Mouse (Mus musculus) liver, embryonic 16.5 days (tissue): Measurements from ENCODE around the gene Zfp644. TPM values are rescaled to one million over a fixed set of nuclear protein-coding genes. Genes with fewer than 3 reads are reported as not detected.

Experiments
- ATAC-seq: fragments of 200-750 bp; cut with Nextera tagmentation; 2 replicates; pipeline ENCODE4 v1.8.0; 2017; ENCODE audit warnings: low read depth, mild to moderate bottlenecking, moderate number of reproducible peaks, moderate library complexity
- H3K27ac ChIP-seq: fragments of 300-500 bp; sonication (generic); 2 replicates; pipeline ENCODE4 v1.5.1; 2014; ENCODE audit warnings: mild to moderate bottlenecking, low read length
- H3K27me3 ChIP-seq: fragments of 300-500 bp; sonication (generic); 2 replicates; pipeline ENCODE4 v1.6.1; 2014; ENCODE audit warnings: low read depth, low read length, mixed read lengths; ENCODE audit not compliant: control insufficient read depth, insufficient read depth
- H3K36me3 ChIP-seq: fragments of 300-500 bp; sonication (generic); 2 replicates; pipeline ENCODE4 v1.6.1; 2014; ENCODE audit warnings: mild to moderate bottlenecking; ENCODE audit not compliant: control insufficient read depth, insufficient read depth
- H3K4me1 ChIP-seq: fragments of 300-500 bp; sonication (generic); 2 replicates; pipeline ENCODE4 v1.6.1; 2014; ENCODE audit warnings: low read depth, low read length, mixed read lengths; ENCODE audit not compliant: control insufficient read depth
- H3K4me2 ChIP-seq: fragments of 300-500 bp; sonication (generic); 2 replicates; pipeline ENCODE4 v1.6.1; 2014; ENCODE audit warnings: low read depth, low read length, mixed read lengths
- H3K4me3 ChIP-seq: fragments of 300-500 bp; sonication (generic); 2 replicates; pipeline ENCODE4 v1.5.1; 2014; ENCODE audit warnings: low read depth, mild to moderate bottlenecking, low read length
- H3K9ac ChIP-seq: fragments of 300-500 bp; sonication (generic); 2 replicates; pipeline ENCODE4 v1.6.1; 2014; ENCODE audit warnings: low read depth, low read length
- H3K9me3 ChIP-seq: fragments of 300-500 bp; sonication (generic); replicated peaks from 2 replicates; pipeline ENCODE4 v1.6.1; 2016; ENCODE audit warnings: low read length; ENCODE audit not compliant: control insufficient read depth
- WGBS: fragments of 180-500 bp; shearing (Covaris S2); extraction: QIAGEN DNeasy Blood & Tissue Kit; methylation state at CpG from one replicate; pipeline ENCODE4 v1.1.7; 2014; ENCODE audit not compliant: insufficient replicate concordance; 5-methylcytosine and 5-hydroxymethylcytosine counted together
- polyA plus RNA-seq: library from polyadenylated mRNA; unstranded; fragments of >200 nt; fragmentation: Nextera tagmentation; extraction: Ambion mirVana; gene quantifications from 2 replicates; pipeline ENCODE4 v1.2.1, GENCODE M21; 2015

Zfp644 gene
- polyA plus RNA-seq, result 15.0 and 15.8 TPM in 2 replicates

DNA sequence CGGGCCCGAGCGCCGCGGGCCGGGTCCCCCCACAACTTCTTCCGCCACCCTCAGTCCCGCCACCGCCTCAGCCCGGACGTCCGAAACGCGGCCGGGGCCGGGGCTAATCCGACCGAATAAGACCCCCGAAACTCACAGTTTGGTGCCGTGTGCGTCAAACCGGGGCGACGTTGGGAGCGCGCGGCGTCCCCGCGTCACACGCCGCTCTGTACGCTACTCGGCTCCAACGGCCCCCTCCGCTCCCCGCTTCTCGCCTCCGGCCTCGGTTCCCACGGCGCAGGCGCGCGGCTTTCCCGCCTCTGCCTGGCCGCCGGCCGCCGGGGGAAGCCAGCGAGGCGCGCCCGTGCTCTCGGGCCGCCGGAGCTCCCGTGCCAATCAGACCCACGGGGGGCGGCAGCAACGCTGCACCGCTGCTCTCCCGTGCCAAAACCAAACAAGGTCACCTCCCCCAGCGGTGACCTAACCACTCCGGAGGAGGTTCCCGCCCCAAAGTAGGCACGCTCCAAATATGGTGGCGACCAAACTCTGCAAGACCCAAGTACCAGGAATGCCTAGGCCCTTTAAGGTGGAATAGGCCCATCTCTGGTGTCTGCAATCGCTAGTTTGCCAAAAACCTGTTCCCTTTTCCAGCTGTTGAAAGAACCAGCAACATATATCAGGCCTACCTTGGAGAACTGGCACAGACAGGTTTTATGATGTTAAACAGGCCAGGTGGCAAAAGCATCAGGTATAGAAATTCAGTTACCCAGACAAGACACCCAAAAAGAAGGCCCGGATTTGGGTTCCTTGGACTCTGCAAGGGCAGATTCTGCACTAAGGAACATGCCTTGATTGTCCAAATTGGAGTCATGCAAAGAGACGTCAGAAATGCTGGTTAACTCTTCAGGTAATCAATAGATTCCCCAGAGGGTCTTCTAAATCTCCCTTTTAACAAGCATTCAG is at the start of gene Zfp644:
Zfp644 (minus strand) TSS at position 892 of the 942 bp plus-strand sequence.
- Histone ChIP-seq H3K4me3 (peak within 1 kb of the TSS; percentile 93), H3K4me2 (peak within 1 kb of the TSS; percentile 69), H3K27me3 (no peaks in the 10 kb centered on the region), H3K36me3 (no peaks in the 10 kb centered on the region; the same call in 1 of the 2 replicates), H3K27ac (peak within 1 kb of the TSS; percentile 96), H3K9ac (peak within 1 kb of the TSS; percentile 99), H3K4me1 (peaks cover 17% of the 10 kb centered on the region), H3K9me3 (no peaks in the 10 kb centered on the region)
- ATAC-seq, result peak; percentile 88
- 2% methylated on average over 69 of the region's 71 CpGs for WGBS

- 42% methylated on average over 6 of the region's 6 CpGs for WGBS
- no peaks in the 10 kb centered on the region for H3K4me1 ChIP-seq
- H3K4me2 ChIP-seq, result no peak overlapping the region
- H3K36me3 ChIP-seq, result no peaks in the 10 kb centered on the region
- ATAC-seq, result no peak
- H3K9ac ChIP-seq, result no peak overlapping the region
- no peak overlapping the region for H3K4me3 ChIP-seq
- no peaks in the 10 kb centered on the region for H3K27me3 ChIP-seq
- no peak overlapping the region for H3K27ac ChIP-seq
- H3K9me3 ChIP-seq, result no peaks in the 10 kb centered on the region
Observed at GRCm38 (mm10) chr5:106739716-106740115, 42.6 kb upstream of the Zfp644 start.

DNA sequence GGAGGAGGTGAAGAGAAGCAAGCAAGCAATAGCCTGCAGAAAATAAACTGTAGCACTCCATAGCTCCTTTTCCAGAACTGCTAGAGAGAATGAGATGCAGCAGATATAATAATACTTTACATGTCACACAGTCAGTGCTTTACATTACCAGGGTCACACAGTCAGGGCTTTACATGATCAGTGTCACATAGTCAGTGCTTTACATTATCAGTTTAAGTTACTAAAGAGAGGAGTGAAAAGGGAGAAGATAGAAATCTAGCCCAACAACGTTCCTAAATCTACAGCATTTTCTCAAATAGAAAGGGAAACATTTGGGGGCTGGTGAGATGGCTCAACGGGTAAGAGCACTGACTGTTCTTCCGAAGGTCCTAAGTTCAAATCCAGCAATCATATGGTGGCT is 26.4 kb upstream of the Zfp644 start:
- no peak for ATAC-seq
- WGBS, result 69% methylated on average over 3 of the region's 3 CpGs
- H3K4me3 ChIP-seq, result no peak overlapping the region

DNA sequence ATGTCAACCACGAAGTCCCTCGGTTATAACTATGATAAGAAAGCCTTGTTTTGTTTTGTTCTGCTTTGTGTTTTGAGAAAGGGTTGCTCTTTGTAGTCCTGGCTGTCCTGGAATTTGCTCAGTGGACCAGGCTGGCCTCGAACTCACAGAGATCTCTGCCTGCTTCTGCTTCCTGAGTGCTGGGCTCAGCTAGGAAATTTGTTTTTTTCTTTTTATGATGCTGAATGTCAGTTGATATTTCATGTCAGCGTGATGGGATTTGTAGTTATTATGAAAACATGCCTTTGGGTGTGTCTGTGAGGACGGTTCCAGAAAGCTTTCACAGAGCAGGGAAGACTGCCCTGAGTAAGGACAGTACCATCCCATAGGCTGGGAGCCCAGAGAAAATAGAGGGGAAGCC is 25.7 kb upstream of the Zfp644 start:
- H3K27ac ChIP-seq, result no peak overlapping the region
- ATAC-seq, result no peak
- H3K4me3 ChIP-seq, result no peak overlapping the region
- H3K4me2 ChIP-seq, result no peak overlapping the region
- H3K27me3 ChIP-seq, result no peaks in the 10 kb centered on the region
- H3K9me3 ChIP-seq, result no peaks in the 10 kb centered on the region
- H3K36me3 ChIP-seq, result no peaks in the 10 kb centered on the region
- no peak overlapping the region for H3K9ac ChIP-seq
- WGBS, result 37% methylated on average over 5 of the region's 5 CpGs
- H3K4me1 ChIP-seq, result no peaks in the 10 kb centered on the region

More for the DNA sequence above, 26.4 kb upstream of the Zfp644 start:
- H3K27ac ChIP-seq, result no peak overlapping the region
- H3K9me3 ChIP-seq, result no peaks in the 10 kb centered on the region
- H3K4me2 ChIP-seq, result no peak overlapping the region
- no peaks in the 10 kb centered on the region for H3K27me3 ChIP-seq
- no peaks in the 10 kb centered on the region for H3K4me1 ChIP-seq
- no peaks in the 10 kb centered on the region for H3K36me3 ChIP-seq
- no peak overlapping the region for H3K9ac ChIP-seq

DNA sequence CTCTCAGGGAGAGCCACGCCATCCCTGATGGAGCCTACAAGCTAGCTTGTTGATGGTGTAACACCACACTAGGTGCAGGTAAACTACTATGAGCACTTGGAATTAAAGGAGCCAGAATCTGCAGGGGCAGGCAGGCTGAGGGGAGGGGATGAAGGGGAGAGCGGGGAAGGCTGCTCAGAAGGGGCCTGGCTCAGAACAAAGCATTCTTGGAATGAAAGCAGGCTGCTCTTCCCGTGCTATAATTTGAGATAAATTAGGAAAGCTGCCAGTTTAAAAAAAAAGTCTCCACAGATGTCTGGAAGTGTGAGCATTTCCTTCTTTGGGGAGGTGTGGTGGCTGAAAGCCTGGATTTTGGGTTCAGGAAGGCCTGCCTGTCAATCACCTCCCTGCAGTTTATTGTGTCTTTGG is 14.8 kb upstream of the Zfp644 start:
- no peaks in the 10 kb centered on the region for H3K9me3 ChIP-seq
- WGBS, result 76% methylated on average over 3 of the region's 3 CpGs
- no peak overlapping the region; the same call in 1 of the 2 replicates for H3K27ac ChIP-seq
- no peaks in the 10 kb centered on the region for H3K36me3 ChIP-seq
- H3K4me2 ChIP-seq, result no peak overlapping the region
- H3K4me1 ChIP-seq, result peaks cover 34% of the 10 kb centered on the region
- no peak overlapping the region for H3K4me3 ChIP-seq
- H3K27me3 ChIP-seq, result no peaks in the 10 kb centered on the region
- no peak for ATAC-seq
- H3K9ac ChIP-seq, result no peak overlapping the region

DNA sequence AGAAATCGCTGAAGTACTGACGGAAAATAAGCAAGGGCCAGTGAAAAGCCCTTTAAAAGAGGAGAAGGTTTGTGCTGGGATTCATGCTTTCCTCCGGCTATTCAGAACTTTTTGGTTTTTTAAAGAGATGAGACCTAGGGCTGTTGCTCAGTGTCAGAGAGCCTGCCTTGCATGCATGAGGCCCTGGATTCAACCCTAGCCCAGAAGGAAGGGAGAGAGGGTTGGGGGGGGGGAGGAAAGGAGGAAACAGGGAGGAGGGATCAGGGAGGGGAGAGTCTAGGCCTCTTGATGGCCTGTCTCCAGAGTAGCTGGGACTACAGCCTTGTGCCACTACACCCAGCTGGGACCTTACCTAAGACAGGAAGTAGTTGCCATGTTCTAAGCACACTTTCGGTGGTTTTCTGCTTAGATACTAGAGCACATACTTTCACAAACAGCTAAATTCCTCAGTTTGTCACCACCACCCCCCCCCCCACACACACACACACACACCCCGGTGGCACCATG is 14.2 kb upstream of the Zfp644 start:
- H3K4me1 ChIP-seq, result peaks cover 37% of the 10 kb centered on the region
- WGBS, result 69% methylated on average over 5 of the region's 5 CpGs
- H3K9me3 ChIP-seq, result no peaks in the 10 kb centered on the region
- no peaks in the 10 kb centered on the region for H3K27me3 ChIP-seq
- H3K4me3 ChIP-seq, result no peak overlapping the region
- H3K9ac ChIP-seq, result 0 out of 2 replicates have a peak overlapping the region, but pooled peaks have one; percentile 11
- peak overlapping the region; percentile 62; the same call in 1 of the 2 replicates for H3K4me2 ChIP-seq
- ATAC-seq, result no peak
- H3K36me3 ChIP-seq, result no peaks in the 10 kb centered on the region
- H3K27ac ChIP-seq, result peak overlapping the region; percentile 84

DNA sequence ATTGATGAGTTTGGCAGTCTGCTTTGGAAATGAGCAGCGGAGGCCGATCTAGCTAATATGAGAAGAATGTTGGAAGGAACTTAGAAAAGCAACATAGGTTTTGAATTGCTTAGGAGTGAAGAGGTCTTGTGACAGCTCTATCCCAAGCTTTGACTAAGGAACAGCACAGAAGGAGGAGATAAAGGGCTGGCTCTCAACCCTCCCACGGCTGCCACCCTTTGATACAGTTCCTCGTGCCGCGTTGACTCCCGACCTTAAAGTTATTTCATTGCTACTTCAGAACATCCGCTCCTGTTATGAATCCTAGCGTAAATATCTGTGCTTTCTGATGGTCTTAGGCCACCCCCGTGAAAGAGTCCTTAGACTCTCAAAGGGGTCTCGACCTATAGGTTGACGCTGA is 13.5 kb upstream of the Zfp644 start:
- 0 out of 2 replicates have a peak overlapping the region, but pooled peaks have one; percentile 14 for H3K4me3 ChIP-seq
- no peaks in the 10 kb centered on the region for H3K36me3 ChIP-seq
- H3K4me1 ChIP-seq, result peaks cover 43% of the 10 kb centered on the region
- peak overlapping the region; percentile 84 for H3K27ac ChIP-seq
- 40% methylated on average over 12 of the region's 12 CpGs for WGBS
- peak overlapping the region; percentile 62 for H3K4me2 ChIP-seq
- ATAC-seq, result peak; percentile 82
- H3K27me3 ChIP-seq, result no peaks in the 10 kb centered on the region
- H3K9ac ChIP-seq, result peak overlapping the region; percentile 37; the same call in 1 of the 2 replicates
- H3K9me3 ChIP-seq, result no peaks in the 10 kb centered on the region

GRCm38 (mm10) chr5:106710085-106710409 is 13.0 kb upstream of the Zfp644 start:
- no peaks in the 10 kb centered on the region for H3K27me3 ChIP-seq
- no peaks in the 10 kb centered on the region for H3K9me3 ChIP-seq
- peak; percentile 59 for ATAC-seq
- 15% methylated on average over 2 of the region's 2 CpGs for WGBS
- peaks cover 48% of the 10 kb centered on the region for H3K4me1 ChIP-seq
- peak overlapping the region; percentile 80 for H3K27ac ChIP-seq
- peak overlapping the region; percentile 53 for H3K9ac ChIP-seq
- no peaks in the 10 kb centered on the region for H3K36me3 ChIP-seq
- peak overlapping the region; percentile 44 for H3K4me3 ChIP-seq
- H3K4me2 ChIP-seq, result peak overlapping the region; percentile 70
